Comparison of ENCODE assay signal across 10 mouse cellular contexts in genomic region chr19:34992969-34993527, GRCm38 (mm10).
A peak's percentile ranks its signal among the peaks of the same experiment; 100 is the strongest.
DNase-seq lines count a peak whose midpoint lies in the region; ATAC-seq lines count a peak whose summit lies in the region.
"Had no signal": no experiment of that assay in that cellular context is flagged by ENCODE, and none has a peak within 500 bp of the region (broad histone marks: within the 10 kb centered on the region; RNA-seq: fewer than 3 reads in every experiment).

No protein-coding gene starts in this region.

- H3K9me3 ChIP-seq in embryonic facial prominence, embryonic 14.5 days (ENCODE audit: control insufficient read depth, low read length): no peaks in the 10 kb centered on the region
- H3K9me3 ChIP-seq in intestine, embryonic 15.5 days: no peaks in the 10 kb centered on the region
- H3K9me3 ChIP-seq in neural tube, embryonic 14.5 days (ENCODE audit: control insufficient read depth, low read length): no peaks in the 10 kb centered on the region

- peak; percentile 56 for DNase-seq in testis, postnatal 10 days (ENCODE audit: low spot score)
- DNase-seq in testis, postnatal 14 days (ENCODE audit: low spot score): no peak
- peak; percentile 8 to 29 for DNase-seq in adrenal gland, postnatal 36 days
- DNase-seq in embryonic facial prominence, embryonic 14.5 days (ENCODE audit: low spot score): peak; percentile 13
- peak; percentile 80 to 89 for DNase-seq in left cerebral cortex, postnatal 25 days (ENCODE audit: low spot score in 2 of 2)
- no peak for DNase-seq in ovary, postnatal 10 days (ENCODE audit: low spot score)

- H3K27me3 ChIP-seq in embryonic facial prominence, embryonic 14.5 days (replicated peaks; ENCODE audit: control insufficient read depth, insufficient read depth, low read length): no peaks in the 10 kb centered on the region
- H3K27me3 ChIP-seq in intestine, embryonic 15.5 days (replicated peaks): no peaks in the 10 kb centered on the region
- no peaks in the 10 kb centered on the region for H3K27me3 ChIP-seq in neural tube, embryonic 14.5 days (ENCODE audit: control insufficient read depth, insufficient read depth, low read length)

- H3K4me2 ChIP-seq in embryonic facial prominence, embryonic 14.5 days (ENCODE audit: low read depth, low read length): no peak overlapping the region
- H3K4me2 ChIP-seq in intestine, embryonic 15.5 days (replicated peaks): no peak overlapping the region
- no peak overlapping the region for H3K4me2 ChIP-seq in neural tube, embryonic 14.5 days (ENCODE audit: low read depth, low read length)

- H3K4me3 ChIP-seq in embryonic facial prominence, embryonic 14.5 days (ENCODE audit: low read depth, low read length): no peak overlapping the region
- H3K4me3 ChIP-seq in intestine, embryonic 15.5 days (replicated peaks): no peak overlapping the region
- H3K4me3 ChIP-seq in neural tube, embryonic 14.5 days (ENCODE audit: low read depth, low read length): no peak overlapping the region
- H3K4me3 ChIP-seq: erythroblast, embryonic 14.5 days; myocyte had no signal

- WGBS in embryonic facial prominence, embryonic 14.5 days: 18% methylated on average over 1 of the region's 1 CpGs
- 20% methylated on average over 1 of the region's 1 CpGs for WGBS in intestine, embryonic 15.5 days
- 8% methylated on average over 1 of the region's 1 CpGs for WGBS in neural tube, embryonic 14.5 days

- no peak for ATAC-seq in embryonic facial prominence, embryonic 14.5 days (ENCODE audit: low read depth)
- 0 out of 2 replicates have a peak, but pooled peaks have one; percentile 43 for ATAC-seq in intestine, embryonic 15.5 days
- ATAC-seq in neural tube, embryonic 14.5 days (ENCODE audit: low read depth): peak; percentile 89

- no peak overlapping the region for H3K27ac ChIP-seq in embryonic facial prominence, embryonic 14.5 days (replicated peaks; ENCODE audit: low read depth, low read length)
- H3K27ac ChIP-seq in intestine, embryonic 15.5 days: no peak overlapping the region
- no peak overlapping the region for H3K27ac ChIP-seq in neural tube, embryonic 14.5 days (ENCODE audit: low read depth, low read length)

- no peaks in the 10 kb centered on the region for H3K36me3 ChIP-seq in embryonic facial prominence, embryonic 14.5 days (ENCODE audit: control insufficient read depth, insufficient read depth, low read length)
- no peaks in the 10 kb centered on the region for H3K36me3 ChIP-seq in intestine, embryonic 15.5 days
- H3K36me3 ChIP-seq in neural tube, embryonic 14.5 days (ENCODE audit: control insufficient read depth, insufficient read depth, low read length): no peaks in the 10 kb centered on the region

- no peaks in the 10 kb centered on the region for H3K4me1 ChIP-seq in embryonic facial prominence, embryonic 14.5 days (ENCODE audit: control insufficient read depth, insufficient read depth, low read length)
- no peaks in the 10 kb centered on the region for H3K4me1 ChIP-seq in intestine, embryonic 15.5 days (replicated peaks)
- H3K4me1 ChIP-seq in neural tube, embryonic 14.5 days (ENCODE audit: control insufficient read depth, insufficient read depth, low read length): no peaks in the 10 kb centered on the region

- H3K9ac ChIP-seq in embryonic facial prominence, embryonic 14.5 days (ENCODE audit: low read depth, low read length): no peak overlapping the region
- H3K9ac ChIP-seq in intestine, embryonic 15.5 days: no peak overlapping the region
- H3K9ac ChIP-seq in neural tube, embryonic 14.5 days (replicated peaks; ENCODE audit: low read depth, low read length): no peak overlapping the region

- intact Hi-C loops in left cerebral cortex, postnatal 25 days (cut with DNase I): loop anchor here (1.0 kb wide), 2 partner anchors 1071 to 1090 kb away; partner anchors contain the start of gene Rpp30

Comparison
In these comparisons a context has a peak if more than half of its experiments do, and no peak if none do; other contexts are left out.
1. DNase-seq: peak in testis, postnatal 10 days (single experiment), adrenal gland, postnatal 36 days (2 of 2), embryonic facial prominence, embryonic 14.5 days (single experiment) and left cerebral cortex, postnatal 25 days (2 of 2); none in testis, postnatal 14 days (single experiment) and ovary, postnatal 10 days (single experiment).